Mouse (Mus musculus) layer of hippocampus, adult 18-20 months (tissue): ENCODE results near the gene Acap2. TPM values are rescaled to one million over a fixed set of nuclear protein-coding genes. Genes with fewer than 3 reads are reported as not detected.

Experiments used
- DNase-seq, 2 experiments: peaks; one replicate each; pipeline ENCODE4 v3.0.0; 2022; ENCODE audit warnings: low spot score in 2 of 2
- total RNA-seq, 2 experiments: library from RNA; stranded (reverse); gene quantifications; 2 replicates each; pipeline ENCODE4 v1.2.3; 2021

Gene Acap2
- total RNA-seq, 2 experiments from 2014 or later: 132 to 138 TPM

GRCm38 (mm10) chr16:31093186-31093585 is 107.9 kb downstream of the Acap2 start:
- DNase-seq: no peak

DNA sequence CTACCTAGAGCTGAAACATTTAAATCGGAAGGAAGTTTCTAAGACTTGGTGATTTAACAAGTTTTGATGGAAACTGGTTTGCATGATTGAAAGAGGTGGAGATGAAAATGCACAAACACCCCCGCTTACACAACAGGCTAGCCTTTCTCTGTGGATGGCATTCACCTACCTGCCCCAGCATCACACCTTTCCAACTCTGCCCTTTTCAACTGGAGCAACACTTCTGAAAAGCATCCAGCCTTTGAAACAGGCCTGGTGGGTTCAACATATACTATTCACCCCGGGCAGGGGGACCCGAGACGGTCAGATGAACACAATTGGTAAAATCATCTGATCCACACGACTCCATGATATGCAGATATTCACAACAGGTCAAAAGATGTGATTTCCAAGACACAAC is 119.2 kb downstream of the Acap2 start:
- no peak for DNase-seq

GRCm38 (mm10) chr16:31081125-31081664 is 119.8 kb downstream of the Acap2 start, which contains the start of gene Xxylt1:
Gene Xxylt1, minus strand, starts transcription at chr16:31081432.
- peak; percentile 96 to 98 for DNase-seq

DNA sequence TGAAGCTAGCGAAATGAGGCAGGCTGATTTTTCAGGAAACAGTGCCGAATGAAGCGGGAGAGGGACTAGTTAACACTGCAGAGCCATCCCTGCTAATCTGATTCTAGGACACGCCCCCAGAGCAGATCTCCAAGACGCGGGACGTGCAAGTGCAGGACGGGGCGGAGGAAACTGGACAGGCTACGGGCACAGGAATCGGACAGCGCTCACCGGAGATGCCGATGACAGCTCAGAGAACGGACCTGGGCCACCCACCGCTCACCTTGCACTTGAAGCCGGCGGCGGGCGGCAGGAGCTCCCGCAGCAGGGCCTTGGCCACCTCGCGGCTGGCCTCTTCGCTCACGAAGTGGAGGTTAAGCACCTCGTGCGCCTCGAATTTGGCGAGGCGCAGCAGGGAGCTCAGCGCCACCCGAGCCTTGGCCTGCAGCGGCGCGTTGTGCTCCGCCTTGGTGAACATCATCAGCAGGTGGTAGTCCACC is 120.4 kb downstream of the Acap2 start:
- peak; percentile 20 to 62 for DNase-seq

- no peak for DNase-seq
These were observed 123.6 kb downstream of the Acap2 start for GRCm38 (mm10) chr16:31077396-31077795.

GRCm38 (mm10) chr16:31076436-31076835 is 124.6 kb downstream of the Acap2 start:
- DNase-seq: no peak

DNA sequence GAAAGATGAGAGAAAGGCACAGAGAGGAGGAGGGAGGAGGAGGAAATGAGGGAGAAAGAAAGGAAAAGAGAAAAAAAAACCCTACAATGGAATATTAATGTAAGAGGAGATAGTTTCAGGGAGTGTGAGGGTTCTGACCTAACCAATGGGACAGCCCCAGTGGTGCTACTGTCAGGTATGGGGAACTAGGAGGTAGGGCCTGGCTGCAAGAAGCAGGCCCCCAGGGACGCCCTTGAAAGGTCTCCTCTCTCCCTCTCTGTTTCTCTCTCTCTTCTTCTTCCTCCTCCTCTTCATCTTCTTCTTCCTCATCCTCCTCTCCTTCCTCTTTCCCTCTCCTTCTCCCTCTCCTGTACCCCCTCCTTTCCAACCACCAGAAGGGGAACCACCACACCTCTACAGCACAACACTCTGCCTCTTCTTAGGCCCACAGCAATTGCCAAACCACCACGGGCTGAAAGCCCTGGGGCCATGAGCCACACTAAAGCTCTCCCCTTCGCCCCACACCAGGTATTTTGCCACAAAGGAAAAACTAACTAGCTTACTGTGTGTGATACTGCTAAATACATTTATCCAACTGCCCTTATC is 126.6 kb downstream of the Acap2 start:
- no peak for DNase-seq

- no peak for DNase-seq
These were observed 129.3 kb downstream of the Acap2 start for GRCm38 (mm10) chr16:31071731-31072130.

DNA sequence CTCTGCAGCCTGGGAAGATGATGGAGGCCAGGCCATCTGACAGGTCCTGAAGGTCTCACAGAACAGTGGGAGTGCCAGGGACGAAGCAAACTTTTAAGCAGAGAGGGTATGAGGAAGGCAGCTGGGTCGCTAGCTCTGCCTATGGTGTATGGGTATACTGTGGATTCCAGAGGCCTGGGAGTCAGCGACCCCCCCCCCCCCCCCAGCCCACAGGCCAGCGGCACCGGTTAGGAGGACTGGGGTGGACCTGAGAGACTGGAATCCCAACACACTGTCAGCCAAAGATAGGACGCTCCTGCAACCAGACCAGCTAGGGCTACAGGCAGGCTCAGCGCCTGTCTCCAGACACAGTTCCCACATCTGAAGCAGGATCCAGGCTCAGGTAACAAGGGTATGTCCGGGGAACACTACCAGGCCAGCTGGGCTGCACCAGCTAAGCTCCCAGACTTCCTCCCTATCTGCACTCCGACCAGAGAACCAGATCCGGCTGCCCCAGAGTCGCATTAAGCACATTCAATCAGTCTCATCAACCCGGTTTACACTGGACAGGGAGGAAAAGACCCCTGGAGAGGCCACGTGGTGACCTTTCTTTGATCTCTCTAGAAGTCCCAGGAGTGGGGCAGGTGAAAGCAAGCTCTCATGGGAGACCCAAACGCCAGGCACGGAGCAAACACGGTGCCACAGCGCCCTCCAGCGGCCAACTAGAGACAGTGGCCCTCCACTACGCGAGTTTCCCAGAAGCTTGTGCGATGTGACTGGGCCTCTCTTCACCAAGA is 130.5 kb downstream of the Acap2 start:
- DNase-seq: peak; percentile 54 to 88

- no peak for DNase-seq
These were observed 131.6 kb downstream of the Acap2 start for GRCm38 (mm10) chr16:31069211-31070166.

- DNase-seq: no peak
These were observed 132.8 kb downstream of the Acap2 start for GRCm38 (mm10) chr16:31068280-31068679.

DNA sequence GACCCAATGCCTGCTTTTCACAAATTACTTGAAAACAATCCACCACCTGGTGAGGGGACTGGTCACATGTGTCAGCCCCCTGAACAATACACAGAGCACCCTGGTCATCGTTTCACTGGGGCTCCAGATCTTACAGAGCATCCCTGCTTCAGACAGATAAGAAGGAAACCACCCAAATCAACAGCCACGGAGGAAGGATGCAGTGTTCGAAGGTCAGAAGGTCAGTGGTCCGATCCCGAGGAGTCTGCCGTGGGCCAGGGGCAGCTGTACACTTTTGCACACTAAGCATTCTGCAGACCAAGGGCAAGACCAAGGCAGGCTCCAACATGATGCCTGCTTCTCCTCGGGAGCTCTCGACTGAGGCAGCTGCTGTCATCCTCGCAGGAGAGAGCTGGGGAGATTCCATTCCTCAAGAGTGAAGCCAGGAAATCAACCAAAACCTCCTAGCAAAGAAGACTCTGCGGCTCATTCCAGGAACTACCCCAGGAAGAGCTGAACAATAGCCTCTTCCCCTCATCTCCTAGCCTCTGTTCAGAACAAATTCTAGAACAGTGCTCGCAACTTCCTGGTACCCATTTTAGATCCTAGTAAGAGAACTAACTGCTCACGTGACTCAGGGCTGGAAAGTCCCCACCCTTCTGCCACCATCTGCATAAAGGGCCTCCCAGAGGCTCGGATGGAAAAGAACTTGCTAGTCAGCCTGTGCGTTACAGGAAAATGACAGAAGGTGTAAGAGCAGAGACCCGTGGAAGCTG is 134.5 kb downstream of the Acap2 start:
- DNase-seq: no peak

DNA sequence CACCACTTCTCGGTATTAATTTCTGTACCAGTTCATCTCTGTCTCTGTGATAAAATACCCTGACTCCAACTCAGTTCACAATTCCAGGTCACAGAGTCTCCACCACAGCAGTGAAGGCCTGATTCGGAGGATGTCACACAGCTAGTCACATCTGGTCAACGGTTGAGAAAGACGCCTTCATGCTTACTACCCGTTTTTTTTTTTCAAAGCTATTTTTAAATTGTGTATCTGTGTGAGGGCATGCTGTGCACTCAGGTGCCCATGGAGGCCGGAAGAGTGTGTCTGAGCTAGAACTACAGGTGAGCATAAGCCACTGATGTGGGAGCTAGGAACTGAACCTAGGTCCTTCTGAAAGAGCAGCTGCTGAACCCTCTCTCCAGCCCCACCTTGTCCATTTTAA is 136.3 kb downstream of the Acap2 start:
- DNase-seq: no peak

GRCm38 (mm10) chr16:31062918-31063317 is 138.1 kb downstream of the Acap2 start:
- no peak for DNase-seq

- DNase-seq: no peak
These were observed 139.7 kb downstream of the Acap2 start for GRCm38 (mm10) chr16:31061246-31061880.

DNA sequence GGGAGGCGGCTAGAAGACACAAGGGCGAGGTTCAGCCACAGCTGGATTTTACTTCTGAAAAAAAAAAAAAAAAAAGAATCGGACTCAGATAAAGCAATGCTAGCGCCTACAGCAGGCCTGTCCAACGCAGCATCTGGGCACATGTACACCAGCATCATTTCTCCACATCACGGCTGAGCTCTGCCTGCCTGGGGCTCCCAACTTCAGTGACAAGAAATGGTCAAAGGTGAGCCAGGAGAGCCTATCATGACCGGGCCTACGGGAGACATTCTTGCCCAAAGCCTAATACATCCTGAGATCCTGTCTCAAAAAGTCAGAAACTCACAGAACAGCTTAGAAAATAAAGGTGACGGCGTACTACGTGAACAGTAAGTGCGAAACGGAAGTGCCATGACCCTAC is 140.3 kb downstream of the Acap2 start:
- no peak for DNase-seq

DNA sequence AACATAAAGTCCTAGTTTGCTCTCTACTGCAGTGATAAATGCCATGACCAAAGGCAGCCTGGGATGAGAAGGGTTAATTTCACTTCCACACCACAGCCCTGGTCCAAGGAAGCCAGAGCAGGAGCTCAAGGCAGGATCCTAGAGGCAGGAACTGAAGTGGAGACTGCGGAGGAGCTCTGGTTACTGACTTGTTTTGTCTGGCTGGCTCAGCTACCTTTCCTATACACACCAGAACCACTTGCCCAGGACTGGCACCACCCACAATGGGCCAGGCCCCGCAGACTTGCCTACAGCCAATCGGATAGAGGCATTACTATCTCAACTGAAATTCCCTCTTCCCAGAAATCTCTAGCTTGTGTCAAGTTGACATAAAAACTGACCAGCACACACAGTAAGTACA is 140.8 kb downstream of the Acap2 start:
- DNase-seq: no peak

GRCm38 (mm10) chr16:31059730-31060129 is 141.3 kb downstream of the Acap2 start:
- DNase-seq: no peak

- no peak for DNase-seq
These were observed 148.2 kb downstream of the Acap2 start for GRCm38 (mm10) chr16:31052812-31053211.

DNA sequence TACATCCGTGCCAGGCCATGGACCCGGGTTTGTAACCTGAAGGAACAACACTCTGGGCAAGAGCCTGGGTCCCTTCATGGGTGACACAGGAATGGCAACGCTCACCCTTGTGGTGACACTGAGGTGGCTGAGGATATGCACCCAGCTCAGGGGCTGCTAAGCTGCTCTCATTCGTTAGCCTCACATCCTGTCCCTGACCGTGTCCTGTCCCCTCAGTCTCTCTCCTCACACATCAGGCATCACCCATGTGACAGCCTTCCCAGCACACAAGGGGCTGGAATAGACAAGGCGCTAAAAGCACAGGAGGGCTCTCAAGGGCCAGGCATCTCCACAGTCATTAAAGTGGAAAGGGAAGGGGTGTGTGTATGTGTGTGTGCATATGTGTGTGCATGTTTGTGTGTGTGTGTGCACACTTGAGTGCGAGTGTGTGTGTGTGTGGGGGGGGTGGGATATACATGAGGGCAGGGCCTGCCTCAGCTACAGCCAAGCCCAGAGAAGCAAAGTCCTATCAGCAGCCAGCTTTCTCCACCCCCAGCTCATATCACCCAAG is 148.8 kb downstream of the Acap2 start:
- no peak for DNase-seq
